Mouse (Mus musculus) intestine, embryonic 15.5 days (tissue): ENCODE measurements around the gene Col4a1. TPM values are rescaled to one million over a fixed set of nuclear protein-coding genes. Genes with fewer than 3 reads are reported as not detected.

ENCODE experiments used
- ATAC-seq: fragments of 200-750 bp; cut with Nextera tagmentation; 2 replicates; pipeline ENCODE4 v1.8.0; 2017; ENCODE audit warnings: moderate TSS enrichment, moderate library complexity
- H3K27ac ChIP-seq: fragments of 300-500 bp; sonication (generic); 2 replicates; pipeline ENCODE4 v1.5.1; 2015; ENCODE audit warnings: mild to moderate bottlenecking, inconsistent platforms
- H3K27me3 ChIP-seq: fragments of 300-500 bp; sonication (generic); replicated peaks from 2 replicates; pipeline ENCODE4 v1.6.1; 2015; ENCODE audit warnings: inconsistent platforms
- H3K36me3 ChIP-seq: fragments of 300-500 bp; sonication (generic); 2 replicates; pipeline ENCODE4 v1.6.1; 2015; ENCODE audit warnings: inconsistent platforms
- H3K4me1 ChIP-seq: fragments of 300-500 bp; sonication (generic); replicated peaks from 2 replicates; pipeline ENCODE4 v1.6.1; 2015; ENCODE audit warnings: inconsistent platforms
- H3K4me2 ChIP-seq: fragments of 300-500 bp; sonication (generic); replicated peaks from 2 replicates; pipeline ENCODE4 v1.6.1; 2015; ENCODE audit warnings: mild to moderate bottlenecking, inconsistent platforms
- H3K4me3 ChIP-seq: fragments of 300-500 bp; sonication (generic); replicated peaks from 2 replicates; pipeline ENCODE4 v1.5.1; 2015; ENCODE audit warnings: inconsistent platforms
- H3K9ac ChIP-seq: fragments of 300-500 bp; sonication (generic); 2 replicates; pipeline ENCODE4 v1.6.1; 2015; ENCODE audit warnings: inconsistent platforms
- H3K9me3 ChIP-seq: fragments of 300-500 bp; sonication (generic); 2 replicates; pipeline ENCODE4 v1.6.1; 2016; ENCODE audit warnings: inconsistent platforms
- WGBS: fragments of 180-500 bp; shearing (Covaris S2); methylation state at CpG from one replicate; pipeline ENCODE4 v1.1.7; 2015; 5-methylcytosine and 5-hydroxymethylcytosine counted together
- polyA plus RNA-seq: library from polyadenylated mRNA; unstranded; fragments of >200 nt; fragmentation: Nextera tagmentation; extraction: Ambion mirVana; gene quantifications from 2 replicates; pipeline ENCODE4 v1.2.1, GENCODE M21; 2015

Col4a1 gene
- polyA plus RNA-seq, 1 experiment from 2014 or later, result 161 TPM

DNA sequence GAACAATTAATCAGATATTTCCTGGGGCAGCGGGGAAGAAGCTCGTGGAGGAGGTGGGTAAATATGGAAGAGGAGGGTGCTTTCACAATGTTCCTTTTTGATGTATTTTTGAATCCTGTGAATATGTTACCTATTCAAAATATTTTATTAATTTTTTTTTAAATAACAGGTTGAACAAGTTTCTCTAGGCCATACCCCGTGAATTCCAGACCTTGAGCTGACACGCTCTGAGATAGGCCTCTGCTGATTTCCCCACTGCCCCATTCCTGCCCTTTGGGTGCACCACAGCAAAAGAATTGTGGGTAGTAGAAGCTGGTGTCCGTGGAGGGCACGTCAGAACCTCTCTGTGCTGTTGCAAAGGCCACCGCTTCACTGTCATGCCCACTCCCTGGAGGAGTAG lies 136.2 kb downstream of the Col4a1 start:
- H3K9me3 ChIP-seq, result no peaks in the 10 kb centered on the region
- no peaks in the 10 kb centered on the region for H3K27me3 ChIP-seq
- H3K9ac ChIP-seq, result no peak overlapping the region
- no peak overlapping the region for H3K4me3 ChIP-seq
- H3K27ac ChIP-seq, result no peak overlapping the region
- H3K4me1 ChIP-seq, result no peaks in the 10 kb centered on the region
- H3K36me3 ChIP-seq, result no peaks in the 10 kb centered on the region
- WGBS, result 65% methylated on average over 7 of the region's 7 CpGs
- no peak overlapping the region for H3K4me2 ChIP-seq
- ATAC-seq, result peak; percentile 46

DNA sequence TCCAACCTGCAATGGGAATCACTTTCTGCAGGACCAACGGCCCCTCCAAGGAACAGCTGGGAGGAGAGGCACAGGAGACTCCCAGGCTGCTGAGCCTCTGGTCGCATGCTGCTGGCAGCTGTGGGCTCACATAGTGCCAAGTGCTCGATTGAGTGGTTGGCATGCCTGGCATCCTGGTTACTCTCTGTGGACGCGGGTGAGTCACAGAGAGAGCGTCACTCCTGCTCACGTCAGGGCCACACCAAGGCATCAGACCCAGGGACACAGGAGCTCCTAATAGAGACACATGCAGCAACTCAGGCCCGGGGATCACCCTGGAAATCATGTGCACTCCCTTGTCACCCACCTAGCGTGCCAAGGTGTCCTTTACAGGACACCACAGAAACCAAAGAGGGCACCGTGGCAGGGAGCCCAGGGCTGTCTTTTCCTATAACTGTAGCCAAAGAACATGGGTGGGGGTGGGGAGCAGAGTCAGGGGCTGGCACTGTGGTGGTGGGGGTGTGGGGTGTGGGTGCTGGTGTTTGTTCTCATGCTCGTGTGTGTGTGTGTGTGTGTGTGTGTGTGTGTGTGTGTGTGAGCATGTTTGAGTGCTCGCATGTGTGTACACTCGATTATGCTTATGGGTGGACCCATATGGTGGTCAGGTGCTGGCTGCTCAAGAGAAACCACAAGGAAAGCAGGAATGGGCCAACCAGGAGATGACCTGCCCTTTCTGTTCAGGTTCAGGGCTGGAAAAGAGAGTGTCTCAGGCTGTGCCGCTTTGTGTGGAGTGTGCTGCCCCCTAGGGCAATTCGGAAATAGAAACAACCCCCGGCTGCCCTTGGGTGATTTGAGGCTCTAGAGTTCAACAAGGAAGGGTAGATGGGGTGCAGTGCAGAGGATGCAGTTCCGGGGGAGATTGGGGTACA lies 139.1 kb downstream of the Col4a1 start:
- H3K4me2 ChIP-seq, result no peak overlapping the region
- H3K36me3 ChIP-seq, result no peaks in the 10 kb centered on the region
- no peaks in the 10 kb centered on the region for H3K4me1 ChIP-seq
- H3K27me3 ChIP-seq, result no peaks in the 10 kb centered on the region
- no peak overlapping the region for H3K9ac ChIP-seq
- no peak overlapping the region for H3K27ac ChIP-seq
- no peak overlapping the region for H3K4me3 ChIP-seq
- 70% methylated on average over 17 of the region's 17 CpGs for WGBS
- peak; percentile 75 for ATAC-seq
- no peaks in the 10 kb centered on the region for H3K9me3 ChIP-seq

DNA sequence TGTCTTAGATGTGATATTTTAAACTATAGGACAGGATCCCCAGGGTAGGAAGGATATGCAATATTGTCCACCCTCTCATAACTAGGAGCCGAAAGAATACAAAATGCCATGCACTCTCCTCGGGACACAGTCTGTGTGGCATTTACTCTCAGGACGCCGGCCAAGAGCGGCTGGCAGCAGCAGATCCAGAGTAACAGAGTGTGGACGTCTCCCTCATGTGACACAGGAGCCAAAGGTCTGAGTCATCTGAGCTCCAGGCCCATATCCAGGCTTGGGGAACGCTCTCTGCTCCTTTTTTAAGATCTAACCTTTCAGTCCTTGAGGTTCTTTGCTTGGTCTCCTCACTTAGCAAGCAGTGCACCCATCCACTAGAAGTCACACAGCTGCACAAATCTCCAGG lies 141.1 kb downstream of the Col4a1 start:
- 79% methylated on average over 7 of the region's 7 CpGs for WGBS
- H3K27me3 ChIP-seq, result no peaks in the 10 kb centered on the region
- H3K36me3 ChIP-seq, result no peaks in the 10 kb centered on the region
- no peak overlapping the region for H3K4me3 ChIP-seq
- no peaks in the 10 kb centered on the region for H3K4me1 ChIP-seq
- no peak overlapping the region for H3K4me2 ChIP-seq
- no peak overlapping the region for H3K27ac ChIP-seq
- H3K9ac ChIP-seq, result no peak overlapping the region
- ATAC-seq, result no peak
- H3K9me3 ChIP-seq, result no peaks in the 10 kb centered on the region

DNA sequence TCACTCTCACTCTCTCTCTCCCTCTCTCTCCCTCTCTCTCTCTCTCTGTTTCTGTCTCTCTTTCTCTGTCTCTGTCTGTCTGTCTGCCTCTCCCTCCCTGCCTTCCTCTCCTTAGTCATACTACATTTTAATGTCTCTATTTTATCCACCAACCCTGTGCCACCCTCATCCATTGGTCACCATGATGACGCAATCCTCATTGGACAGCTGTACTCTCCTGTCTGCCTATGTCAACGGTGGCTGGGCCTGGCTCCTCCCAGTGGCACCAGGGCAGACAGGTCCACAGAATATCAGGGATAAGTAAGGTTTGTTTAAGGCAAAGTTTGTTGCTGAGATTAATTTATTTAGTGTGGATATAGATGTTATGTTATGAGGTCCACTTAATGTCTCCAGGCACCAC lies 143.2 kb downstream of the Col4a1 start:
- Histone ChIP-seq H3K4me1 (no peaks in the 10 kb centered on the region), H3K4me3 (no peak overlapping the region), H3K36me3 (no peaks in the 10 kb centered on the region), H3K9ac (no peak overlapping the region), H3K27me3 (no peaks in the 10 kb centered on the region), H3K27ac (no peak overlapping the region), H3K4me2 (no peak overlapping the region), H3K9me3 (no peaks in the 10 kb centered on the region)
- no peak for ATAC-seq
- 73% methylated on average over 2 of the region's 2 CpGs for WGBS

DNA sequence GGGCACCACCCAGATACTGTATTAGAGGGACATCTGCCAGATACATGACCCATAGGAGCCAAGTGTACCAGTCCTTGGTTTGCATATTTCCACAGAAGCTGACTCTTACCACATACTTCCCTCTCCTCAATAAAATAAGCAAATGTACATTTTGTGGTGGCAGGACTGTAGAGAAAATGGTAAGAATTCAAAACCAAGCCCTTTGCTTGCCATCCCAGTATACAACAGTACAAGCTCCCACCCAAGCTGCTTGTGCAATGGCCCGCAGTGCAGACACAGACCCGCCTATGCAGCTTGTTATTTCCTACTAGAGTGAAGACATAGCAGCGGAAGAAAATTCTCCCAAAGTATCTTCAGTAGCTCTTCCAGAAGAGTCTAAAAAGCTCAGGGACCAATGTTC lies 143.8 kb downstream of the Col4a1 start:
- no peak overlapping the region for H3K4me3 ChIP-seq
- no peak overlapping the region for H3K27ac ChIP-seq
- H3K36me3 ChIP-seq, result no peaks in the 10 kb centered on the region
- 97% methylated on average over 3 of the region's 3 CpGs for WGBS
- H3K4me2 ChIP-seq, result no peak overlapping the region
- no peaks in the 10 kb centered on the region for H3K9me3 ChIP-seq
- no peak for ATAC-seq
- no peaks in the 10 kb centered on the region for H3K27me3 ChIP-seq
- no peak overlapping the region for H3K9ac ChIP-seq
- H3K4me1 ChIP-seq, result no peaks in the 10 kb centered on the region

DNA sequence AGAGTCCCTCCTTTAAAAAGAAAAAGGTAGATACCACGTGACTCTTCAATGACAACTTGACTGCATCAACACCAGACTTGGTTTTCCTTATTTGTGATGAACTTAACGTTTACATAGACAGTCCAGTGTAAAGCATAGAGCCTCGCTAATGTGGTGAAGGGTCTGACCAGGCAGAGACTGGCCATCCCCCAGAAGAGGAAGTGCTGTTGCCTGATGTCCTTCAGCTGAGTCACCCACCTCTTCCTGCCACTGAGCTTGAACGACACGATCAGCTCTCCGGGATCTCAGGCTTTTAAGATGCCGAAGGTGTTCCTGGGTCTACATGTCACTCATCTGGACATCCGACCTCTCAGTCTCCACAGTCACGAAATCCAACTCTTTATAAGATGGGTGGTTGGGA lies 144.7 kb downstream of the Col4a1 start:
- no peaks in the 10 kb centered on the region for H3K36me3 ChIP-seq
- H3K4me3 ChIP-seq, result no peak overlapping the region
- ATAC-seq, result no peak
- no peak overlapping the region for H3K9ac ChIP-seq
- H3K27ac ChIP-seq, result no peak overlapping the region
- H3K9me3 ChIP-seq, result no peaks in the 10 kb centered on the region
- no peaks in the 10 kb centered on the region for H3K4me1 ChIP-seq
- no peak overlapping the region for H3K4me2 ChIP-seq
- WGBS, result 75% methylated on average over 9 of the region's 9 CpGs
- H3K27me3 ChIP-seq, result no peaks in the 10 kb centered on the region

DNA sequence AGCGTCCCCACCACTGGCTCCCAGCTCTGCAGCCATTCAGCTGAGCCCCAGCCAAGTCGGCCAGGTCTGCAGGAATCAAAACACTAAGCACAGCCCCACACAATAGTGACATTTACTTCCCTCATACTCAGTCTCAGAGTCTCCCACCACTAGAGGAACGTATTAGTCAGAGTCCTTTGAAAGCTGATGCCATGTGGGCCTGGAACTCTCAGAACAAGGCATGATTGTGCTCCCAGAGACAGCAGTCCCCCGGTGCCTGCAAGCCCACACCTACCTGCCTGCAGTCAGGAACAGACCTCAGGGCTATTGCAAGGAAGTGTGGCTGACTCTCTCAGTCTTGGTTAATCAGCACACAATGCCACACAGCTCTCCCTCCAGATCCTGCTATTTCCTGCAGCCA lies 147.0 kb downstream of the Col4a1 start:
- no peak overlapping the region for H3K4me2 ChIP-seq
- 29% methylated on average over 4 of the region's 4 CpGs for WGBS
- no peak overlapping the region for H3K9ac ChIP-seq
- H3K4me1 ChIP-seq, result no peaks in the 10 kb centered on the region
- H3K27ac ChIP-seq, result no peak overlapping the region
- H3K36me3 ChIP-seq, result no peaks in the 10 kb centered on the region
- H3K27me3 ChIP-seq, result no peaks in the 10 kb centered on the region
- no peak overlapping the region for H3K4me3 ChIP-seq
- no peaks in the 10 kb centered on the region for H3K9me3 ChIP-seq
- ATAC-seq, result no peak

DNA sequence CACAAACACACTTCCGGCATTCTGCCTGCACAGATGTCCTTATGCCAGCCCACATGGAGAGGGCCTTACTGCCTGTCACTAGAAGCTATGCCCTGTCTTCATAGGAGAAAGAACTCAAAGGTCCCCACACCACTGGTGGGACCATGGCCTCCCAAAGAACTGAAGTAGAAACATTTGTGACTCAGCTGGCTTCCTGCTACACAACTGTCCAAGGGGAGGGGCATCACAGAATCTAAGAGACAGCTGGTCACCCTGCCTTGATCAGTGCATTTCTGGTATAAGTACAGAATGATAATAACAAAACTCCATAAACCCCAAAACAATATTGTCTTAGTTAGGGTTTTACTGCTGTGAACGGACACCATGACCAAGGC lies 156.3 kb downstream of the Col4a1 start:
- no peaks in the 10 kb centered on the region for H3K36me3 ChIP-seq
- WGBS, result 93% methylated on average over 2 of the region's 2 CpGs
- H3K4me2 ChIP-seq, result no peak overlapping the region
- no peaks in the 10 kb centered on the region for H3K9me3 ChIP-seq
- H3K4me3 ChIP-seq, result no peak overlapping the region
- no peak overlapping the region for H3K27ac ChIP-seq
- H3K9ac ChIP-seq, result no peak overlapping the region
- ATAC-seq, result no peak
- no peaks in the 10 kb centered on the region for H3K4me1 ChIP-seq
- no peaks in the 10 kb centered on the region for H3K27me3 ChIP-seq

DNA sequence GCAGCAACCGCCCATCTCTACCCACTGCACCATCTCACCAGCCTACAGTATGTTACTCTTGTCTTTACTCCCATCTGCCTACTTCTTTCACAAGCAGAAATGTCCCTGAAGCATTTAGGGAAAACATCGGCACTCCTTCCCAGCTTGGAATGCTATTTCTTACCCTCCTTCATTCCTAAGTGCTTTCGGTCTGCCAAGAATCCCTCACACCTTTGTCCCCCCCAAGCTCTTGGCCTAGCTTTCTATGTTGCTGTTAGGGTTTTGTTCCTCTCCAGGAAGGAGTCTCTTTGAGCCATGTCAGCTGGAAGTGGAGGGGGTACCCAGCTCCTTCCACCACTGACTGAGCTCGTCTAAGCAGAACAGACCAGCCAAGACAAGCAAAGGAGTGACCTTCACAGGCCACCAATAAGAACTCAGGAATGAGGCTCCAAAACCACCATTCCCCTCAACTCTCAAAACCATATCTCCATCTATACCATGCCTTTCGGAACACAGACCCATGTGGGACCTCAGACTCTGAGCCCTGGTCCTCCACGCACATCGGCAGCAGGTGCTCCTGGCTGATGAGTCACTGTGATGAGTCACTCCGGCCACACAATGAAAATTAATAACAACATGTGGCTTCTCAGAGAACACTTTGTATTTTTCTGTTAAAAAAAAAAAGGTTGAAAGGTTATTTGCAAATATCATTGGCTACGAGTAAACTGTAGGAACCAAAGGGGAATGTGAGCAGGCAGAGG lies 156.9 kb downstream of the Col4a1 start:
- H3K27ac ChIP-seq, result no peak overlapping the region
- H3K4me3 ChIP-seq, result no peak overlapping the region
- no peaks in the 10 kb centered on the region for H3K4me1 ChIP-seq
- no peak overlapping the region for H3K9ac ChIP-seq
- H3K27me3 ChIP-seq, result no peaks in the 10 kb centered on the region
- no peaks in the 10 kb centered on the region for H3K9me3 ChIP-seq
- WGBS, result 77% methylated on average over 9 of the region's 9 CpGs
- ATAC-seq, result no peak
- H3K36me3 ChIP-seq, result no peaks in the 10 kb centered on the region
- H3K4me2 ChIP-seq, result no peak overlapping the region

DNA sequence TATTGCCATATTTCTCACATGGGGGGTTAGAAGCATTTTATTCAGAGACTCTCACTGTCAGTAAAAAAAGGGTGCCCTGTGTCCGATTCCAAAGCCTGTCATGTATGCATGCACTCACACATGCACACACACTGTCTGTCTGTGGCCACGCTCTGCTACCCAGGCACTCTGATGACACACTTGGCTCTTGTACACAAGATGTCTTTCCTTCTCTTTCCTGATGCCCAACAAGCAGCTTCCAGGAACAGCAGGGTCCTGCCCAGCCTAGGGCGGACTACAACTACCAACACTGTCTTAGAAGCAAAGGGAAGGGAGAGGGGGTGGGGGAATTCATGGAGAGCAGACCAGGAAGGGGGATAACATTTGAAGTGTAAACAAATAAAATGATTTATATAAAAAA lies 162.4 kb downstream of the Col4a1 start:
- Histone ChIP-seq H3K9ac (no peak overlapping the region), H3K27ac (no peak overlapping the region), H3K4me1 (no peaks in the 10 kb centered on the region), H3K27me3 (no peaks in the 10 kb centered on the region), H3K36me3 (no peaks in the 10 kb centered on the region), H3K4me3 (no peak overlapping the region), H3K9me3 (no peaks in the 10 kb centered on the region), H3K4me2 (no peak overlapping the region)
- WGBS, result 76% methylated on average over 3 of the region's 3 CpGs
- no peak for ATAC-seq

DNA sequence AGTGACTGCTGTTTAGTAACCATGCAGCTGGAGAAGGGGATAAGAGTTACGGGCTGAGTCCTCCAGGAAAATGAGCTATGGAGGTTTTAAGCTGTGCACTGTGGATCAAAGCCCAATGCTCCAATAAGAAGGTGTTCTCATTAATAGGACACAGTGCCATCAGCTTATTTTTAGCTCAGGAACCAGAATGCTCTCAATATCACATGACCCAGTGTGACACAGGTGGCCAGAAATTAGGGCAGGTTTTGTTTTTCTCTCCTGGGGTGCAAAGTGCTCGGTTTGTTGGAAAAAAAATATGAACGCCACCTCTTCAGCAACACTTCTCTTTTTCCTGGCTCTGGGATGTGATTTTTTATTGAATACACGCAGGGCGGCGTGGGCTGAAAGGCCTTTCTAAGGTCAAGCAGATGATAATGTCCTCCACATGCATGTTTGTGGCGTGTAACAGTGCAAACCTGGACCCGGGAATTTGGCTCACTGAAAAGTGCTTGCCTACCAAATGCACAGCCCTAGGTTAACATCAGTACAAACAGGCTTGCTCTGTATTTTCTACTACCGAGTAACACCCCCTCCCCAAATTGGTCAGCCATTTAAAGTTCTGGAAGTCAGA lies 163.3 kb downstream of the Col4a1 start:
- Histone ChIP-seq H3K9ac (no peak overlapping the region), H3K27me3 (no peaks in the 10 kb centered on the region), H3K4me1 (no peaks in the 10 kb centered on the region), H3K4me2 (no peak overlapping the region), H3K27ac (no peak overlapping the region), H3K4me3 (no peak overlapping the region), H3K36me3 (no peaks in the 10 kb centered on the region), H3K9me3 (no peaks in the 10 kb centered on the region)
- ATAC-seq, result no peak
- WGBS, result 85% methylated on average over 9 of the region's 9 CpGs

DNA sequence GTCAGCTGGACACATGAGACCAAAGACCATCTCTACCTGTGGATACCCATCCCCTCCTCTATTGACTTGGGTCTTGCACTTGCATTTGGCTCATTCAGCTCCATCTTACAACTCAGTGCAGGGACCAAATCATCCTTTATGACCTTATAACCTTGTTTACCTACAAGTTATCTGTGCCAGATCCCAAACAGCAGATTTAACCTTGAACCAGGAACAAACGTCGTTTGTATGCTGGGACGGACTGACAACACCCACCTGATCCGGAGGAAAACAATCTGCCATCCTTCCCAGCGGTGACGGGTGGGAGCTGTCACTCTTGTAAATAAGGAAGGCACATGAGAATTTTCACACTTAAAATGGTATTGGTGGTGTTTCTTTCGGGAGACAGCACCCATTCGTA lies 163.8 kb downstream of the Col4a1 start:
- WGBS, result 69% methylated on average over 8 of the region's 8 CpGs
- no peak overlapping the region for H3K4me3 ChIP-seq
- no peak overlapping the region for H3K9ac ChIP-seq
- no peaks in the 10 kb centered on the region for H3K27me3 ChIP-seq
- no peak overlapping the region for H3K27ac ChIP-seq
- no peaks in the 10 kb centered on the region for H3K4me1 ChIP-seq
- H3K4me2 ChIP-seq, result no peak overlapping the region
- no peak for ATAC-seq
- no peaks in the 10 kb centered on the region for H3K36me3 ChIP-seq
- H3K9me3 ChIP-seq, result no peaks in the 10 kb centered on the region
